Comparison of ENCODE assay signal across 24 mouse cellular contexts in genomic region chrX:60544098-60544497, GRCm38 (mm10). TPM values are rescaled to one million over a fixed set of nuclear protein-coding genes. Genes with fewer than 3 reads are reported as not detected.
A peak's percentile ranks its signal among the peaks of the same experiment; 100 is the strongest.
DNase-seq lines count a peak whose midpoint lies in the region; ATAC-seq and TF ChIP-seq lines count a peak whose summit lies in the region.
"Had no signal": no experiment of that assay in that cellular context is flagged by ENCODE, and none has a peak within 500 bp of the region (broad histone marks: within the 10 kb centered on the region; RNA-seq: fewer than 3 reads in every experiment).

No protein-coding gene starts in this region.

- TF ChIP-seq EP300 in liver, postnatal 0 days (IDR thresholded peaks at IDR 0.05; ENCODE audit: low read depth) = no peak
- TF ChIP-seq EP300 in heart, adult 2 months (IDR thresholded peaks at IDR 0.05; ENCODE audit: insufficient read depth, low read depth, low read length) = no peak

- no peak overlapping the region for H3K27ac ChIP-seq in midbrain, embryonic 10.5 days (replicated peaks)
- no peak overlapping the region for H3K27ac ChIP-seq in midbrain, postnatal 0 days (ENCODE audit: low read depth, low read length)
- H3K27ac ChIP-seq in forebrain, embryonic 14.5 days (ENCODE audit: low read depth, low read length) = no peak overlapping the region
- no peak overlapping the region for H3K27ac ChIP-seq in liver, postnatal 0 days (ENCODE audit: low read depth)
- no peak overlapping the region for H3K27ac ChIP-seq in heart, adult 2 months
- H3K27ac ChIP-seq: heart, embryonic 10.5 days; limb, embryonic 12.5 days; liver, embryonic 13.5 days; stomach, embryonic 15.5 days had no signal

- intact Hi-C loops in heart, adult 2 months (cut with DNase I) = no loop called here

- H3K79me2 ChIP-seq in heart, adult 2 months (replicated peaks; ENCODE audit: control insufficient read depth, insufficient read depth, low read length) = no peaks in the 10 kb centered on the region

- peak; percentile 18 for DNase-seq in midbrain, embryonic 10.5 days (ENCODE audit: low spot score)
- DNase-seq in midbrain, postnatal 0 days (ENCODE audit: low spot score) = no peak
- DNase-seq in R1 (ENCODE audit: low read depth, low spot score) = peak; percentile 1
- peak; percentile 33 for DNase-seq in embryo, embryonic 10 days (ENCODE audit: low spot score)
- DNase-seq in forebrain, embryonic 14.5 days (ENCODE audit: low spot score) = peak; percentile 70
- no peak for DNase-seq in testis, postnatal 10 days (ENCODE audit: low spot score)
- DNase-seq in liver, postnatal 0 days = no peak
- DNase-seq in heart, adult 2 months = no peak
- DNase-seq: cerebellum, postnatal 36 days; gastrocnemius, postnatal 25 days; heart, postnatal 10 days; kidney, adult 8-10 months; kidney, postnatal 36 days; liver, embryonic 13.5 days; spleen, adult 18-20 months had no signal

- H3K4me3 ChIP-seq in midbrain, embryonic 10.5 days = no peak overlapping the region
- no peak overlapping the region for H3K4me3 ChIP-seq in midbrain, postnatal 0 days (ENCODE audit: low read depth, low read length)
- no peak overlapping the region for H3K4me3 ChIP-seq in forebrain, embryonic 14.5 days (ENCODE audit: low read depth, low read length)
- no peak overlapping the region for H3K4me3 ChIP-seq in liver, postnatal 0 days (ENCODE audit: low read depth, low read length)
- H3K4me3 ChIP-seq in heart, adult 2 months = no peak overlapping the region
- H3K4me3 ChIP-seq: heart, embryonic 10.5 days; limb, embryonic 12.5 days; liver, embryonic 13.5 days; myocyte; stomach, embryonic 15.5 days had no signal

- WGBS in midbrain, embryonic 10.5 days = 44% methylated on average over 4 of the region's 4 CpGs
- 44% methylated on average over 4 of the region's 4 CpGs for WGBS in midbrain, postnatal 0 days
- WGBS in forebrain, embryonic 14.5 days = 26% methylated on average over 4 of the region's 4 CpGs
- WGBS in liver, postnatal 0 days (ENCODE audit: insufficient replicate concordance) = 49% methylated on average over 4 of the region's 4 CpGs
- 49% methylated on average over 4 of the region's 4 CpGs for WGBS in heart, adult 2 months

- TF ChIP-seq CTCF in midbrain, postnatal 0 days (IDR thresholded peaks at IDR 0.05) = no peak
- TF ChIP-seq CTCF in liver, postnatal 0 days (IDR thresholded peaks at IDR 0.05; ENCODE audit: low read depth) = no peak
- no peak for TF ChIP-seq CTCF in heart, adult 2 months (IDR thresholded peaks at IDR 0.05)

- no peak for TF ChIP-seq POLR2A in heart, adult 2 months (IDR thresholded peaks at IDR 0.05; ENCODE audit: insufficient read depth, low read depth, low read length)

- 0 out of 2 replicates have a peak, but pooled peaks cover 2% of the 10 kb centered on the region for H3K9me3 ChIP-seq in midbrain, embryonic 10.5 days (replicated peaks)
- H3K9me3 ChIP-seq in midbrain, postnatal 0 days (ENCODE audit: low read length) = no peaks in the 10 kb centered on the region
- H3K9me3 ChIP-seq in forebrain, embryonic 14.5 days (replicated peaks; ENCODE audit: control insufficient read depth, low read length) = no peaks in the 10 kb centered on the region
- H3K9me3 ChIP-seq in liver, postnatal 0 days (ENCODE audit: low read length) = no peaks in the 10 kb centered on the region
- H3K9me3 ChIP-seq: heart, embryonic 10.5 days; limb, embryonic 12.5 days; liver, embryonic 13.5 days; stomach, embryonic 15.5 days had no signal

- H3K9ac ChIP-seq in midbrain, postnatal 0 days (replicated peaks; ENCODE audit: low read length, poor library complexity, severe bottlenecking) = no peak overlapping the region
- no peak overlapping the region for H3K9ac ChIP-seq in forebrain, embryonic 14.5 days (ENCODE audit: low read length)
- H3K9ac ChIP-seq in liver, postnatal 0 days (replicated peaks) = no peak overlapping the region
- H3K9ac ChIP-seq in heart, adult 2 months (ENCODE audit: low read depth, low read length) = no peak overlapping the region
- H3K9ac ChIP-seq: limb, embryonic 12.5 days; liver, embryonic 13.5 days; stomach, embryonic 15.5 days had no signal

- 0 out of 2 replicates have a peak, but pooled peaks cover 7% of the 10 kb centered on the region for H3K27me3 ChIP-seq in midbrain, embryonic 10.5 days (ENCODE audit: low read depth, poor library complexity, severe bottlenecking)
- no peaks in the 10 kb centered on the region for H3K27me3 ChIP-seq in midbrain, postnatal 0 days (ENCODE audit: insufficient read depth, low read length)
- H3K27me3 ChIP-seq in forebrain, embryonic 14.5 days (replicated peaks; ENCODE audit: control insufficient read depth, insufficient read depth, low read length) = no peaks in the 10 kb centered on the region
- peaks cover 21% of the 10 kb centered on the region for H3K27me3 ChIP-seq in liver, postnatal 0 days (ENCODE audit: insufficient read depth, low read length)
- peaks cover 4% of the 10 kb centered on the region for H3K27me3 ChIP-seq in heart, adult 2 months (ENCODE audit: control insufficient read depth, insufficient read depth, low read length)

- no peaks in the 10 kb centered on the region for H3K36me3 ChIP-seq in midbrain, embryonic 10.5 days
- no peaks in the 10 kb centered on the region for H3K36me3 ChIP-seq in midbrain, postnatal 0 days (ENCODE audit: insufficient read depth, low read length)
- no peaks in the 10 kb centered on the region for H3K36me3 ChIP-seq in forebrain, embryonic 14.5 days (ENCODE audit: control insufficient read depth, insufficient read depth, low read length)
- no peaks in the 10 kb centered on the region for H3K36me3 ChIP-seq in liver, postnatal 0 days (replicated peaks; ENCODE audit: insufficient read depth, low read length)
- no peaks in the 10 kb centered on the region for H3K36me3 ChIP-seq in heart, adult 2 months (ENCODE audit: control insufficient read depth, insufficient read depth, low read length)
- H3K36me3 ChIP-seq: heart, embryonic 10.5 days; limb, embryonic 12.5 days; liver, embryonic 13.5 days; stomach, embryonic 15.5 days had no signal

- H3K4me1 ChIP-seq in midbrain, embryonic 10.5 days = peaks cover 24% of the 10 kb centered on the region
- H3K4me1 ChIP-seq in midbrain, postnatal 0 days (ENCODE audit: insufficient read depth, low read length) = no peaks in the 10 kb centered on the region
- no peaks in the 10 kb centered on the region for H3K4me1 ChIP-seq in forebrain, embryonic 14.5 days (ENCODE audit: control insufficient read depth, insufficient read depth, low read length)
- H3K4me1 ChIP-seq in liver, postnatal 0 days (ENCODE audit: insufficient read depth) = no peaks in the 10 kb centered on the region
- H3K4me1 ChIP-seq in heart, adult 2 months (ENCODE audit: control insufficient read depth, insufficient read depth, low read length) = no peaks in the 10 kb centered on the region; the same call in 1 of the 2 replicates
- H3K4me1 ChIP-seq: heart, embryonic 10.5 days; limb, embryonic 12.5 days; liver, embryonic 13.5 days; stomach, embryonic 15.5 days had no signal

- H3K4me2 ChIP-seq in midbrain, postnatal 0 days (ENCODE audit: low read depth, low read length, poor library complexity, severe bottlenecking) = no peak overlapping the region
- H3K4me2 ChIP-seq in forebrain, embryonic 14.5 days (ENCODE audit: low read length) = no peak overlapping the region
- H3K4me2 ChIP-seq in liver, postnatal 0 days (ENCODE audit: low read depth, low read length) = no peak overlapping the region
- H3K4me2 ChIP-seq: limb, embryonic 12.5 days; liver, embryonic 13.5 days; stomach, embryonic 15.5 days had no signal

- ATAC-seq in midbrain, postnatal 0 days (ENCODE audit: low FRiP score) = no peak
- peak; percentile 71 for ATAC-seq in forebrain, embryonic 14.5 days
- ATAC-seq in liver, postnatal 0 days = no peak
- ATAC-seq: lung, postnatal 0 days had no signal

RNA-seq across cellular contexts. Expression of gene Gm7073, which starts 5.0 kb away (rescaled TPM):
- polyA plus RNA-seq in midbrain, embryonic 10.5 days (2016; fragmentation: Nextera tagmentation; extraction: Ambion mirVana) = not detected in 2 replicates
- total RNA-seq in midbrain, postnatal 0 days (2014; rRNA removed) = not detected in 2 replicates
- polyA plus RNA-seq in midbrain, postnatal 0 days (2015; fragmentation: Nextera tagmentation; extraction: Ambion mirVana) = not detected in 2 replicates
- polyA plus RNA-seq in forebrain, embryonic 14.5 days (2014; fragmentation: Nextera tagmentation; extraction: Ambion mirVana) = not detected in 2 replicates
- polyA plus RNA-seq in liver, postnatal 0 days (2015; fragmentation: Nextera tagmentation; extraction: Ambion mirVana) = not detected in 2 replicates
- total RNA-seq in heart, adult 2 months (2021) = not detected
- not detected in 2 replicates for polyA plus RNA-seq in heart, adult 2 months (2012; rRNA removed)
- total RNA-seq: gastrocnemius, postnatal 25 days; heart, postnatal 10 days; layer of hippocampus, postnatal 10 days; megakaryocyte progenitor cell, adult 5-6 weeks had no signal
- polyA plus RNA-seq: C2C12; heart, embryonic 10.5 days; limb, embryonic 12.5 days; liver, embryonic 13.5 days; lung, postnatal 0 days; myocyte; stomach, embryonic 15.5 days; thymus, postnatal 0 days had no signal

RNA-seq across cellular contexts. Expression of gene Atp11c, which starts 48.4 kb away (rescaled TPM):
- polyA plus RNA-seq in midbrain, embryonic 10.5 days (2016; fragmentation: Nextera tagmentation; extraction: Ambion mirVana) = 12.0 and 13.6 TPM in 2 replicates
- 20.3 and 23.6 TPM in 2 replicates for total RNA-seq in midbrain, postnatal 0 days (2014; rRNA removed)
- 5.0 and 6.0 TPM in 2 replicates for polyA plus RNA-seq in midbrain, postnatal 0 days (2015; fragmentation: Nextera tagmentation; extraction: Ambion mirVana)
- polyA plus RNA-seq in forebrain, embryonic 14.5 days (2014; fragmentation: Nextera tagmentation; extraction: Ambion mirVana) = 14.7 and 15.5 TPM in 2 replicates
- polyA plus RNA-seq in liver, postnatal 0 days (2015; fragmentation: Nextera tagmentation; extraction: Ambion mirVana) = 3.4 and 4.6 TPM in 2 replicates
- 1 to 10 TPM; 5.8 to 6.3 TPM for total RNA-seq in heart, adult 2 months (2021)
- 3.6 and 6.6 TPM in 2 replicates for polyA plus RNA-seq in heart, adult 2 months (2012; rRNA removed)

Comparison
In these comparisons a context has a peak if more than half of its experiments do, and no peak if none do; other contexts are left out.
1. DNase-seq: peak in midbrain, embryonic 10.5 days (single experiment), R1 (single experiment), embryo, embryonic 10 days (single experiment) and forebrain, embryonic 14.5 days (single experiment); none in midbrain, postnatal 0 days (single experiment), testis, postnatal 10 days (single experiment), liver, postnatal 0 days (single experiment) and heart, adult 2 months (0 of 2).